Mouse (Mus musculus) layer of hippocampus, adult 2 months (tissue): ENCODE measurements around the gene Mei1. TPM values are rescaled to one million over a fixed set of nuclear protein-coding genes. Genes with fewer than 3 reads are reported as not detected.

Experiments
- DNase-seq, 2 experiments: peaks; one replicate each; pipeline ENCODE4 v3.0.0; 2022; ENCODE audit warnings: low spot score in 2 of 2
- H3K27ac ChIP-seq: fragments of 200-600 bp; 2 replicates; pipeline ENCODE4 v1.8.1; 2022
- H3K4me3 ChIP-seq: fragments of 200-600 bp; 2 replicates; pipeline ENCODE4 v1.8.1; 2022; ENCODE audit warnings: mild to moderate bottlenecking
- CTCF ChIP-seq: fragments of 200-600 bp; conservative IDR thresholded peaks from 2 replicates; pipeline ENCODE4 v1.8.1; 2022; ENCODE audit warnings: antibody characterized with exemption, mild to moderate bottlenecking, moderate library complexity
- total RNA-seq, 2 experiments: library from RNA; stranded (reverse); gene quantifications; 2 replicates each; pipeline ENCODE4 v1.2.3; 2021

The Mei1 gene
- total RNA-seq, 2 experiments from 2014 or later: 0.26 to 0.44 TPM

DNA sequence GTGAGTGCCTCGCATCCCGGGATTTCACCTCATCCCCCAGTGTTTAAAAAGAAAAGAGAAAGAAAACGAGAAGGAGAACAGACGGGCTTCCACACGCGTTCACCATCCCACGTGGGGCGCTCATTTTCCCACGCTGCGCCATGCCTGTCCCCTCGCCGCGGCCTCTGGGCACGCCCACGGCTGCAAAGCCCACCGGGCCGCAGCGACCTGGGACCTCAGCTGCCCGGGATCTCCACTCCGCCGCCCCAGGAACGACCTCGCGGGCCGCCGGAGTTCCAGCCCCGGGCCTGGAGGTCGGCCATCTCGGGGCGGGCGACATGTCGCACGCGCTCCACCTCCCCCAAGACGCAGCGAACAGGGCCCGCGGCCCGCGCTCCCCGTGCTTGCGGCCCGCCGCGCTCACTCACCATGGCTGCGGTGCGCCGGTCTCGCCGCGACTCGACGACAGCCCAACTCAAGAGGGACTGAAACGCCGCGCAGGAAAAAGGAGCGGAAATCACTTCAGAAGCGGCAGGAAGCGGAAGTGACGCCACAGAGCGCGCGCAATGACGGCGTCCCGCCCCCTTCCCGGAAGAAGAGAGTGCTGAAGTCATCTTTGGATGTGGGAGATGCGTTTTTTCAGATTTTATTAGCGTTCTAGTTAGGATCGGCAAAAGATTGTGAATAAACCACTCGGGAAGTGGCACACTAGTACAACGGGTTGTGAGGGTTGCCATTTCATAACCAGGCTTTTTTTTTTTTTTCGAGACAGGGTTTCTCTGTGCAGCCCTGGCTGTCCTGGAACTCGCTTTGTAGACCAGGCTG lies 22.5 kb upstream of the Mei1 start, which contains the start of gene Snu13:
Gene Snu13 (minus strand): TSS at position 519 of the 804 bp plus-strand sequence.
- no peak for TF ChIP-seq CTCF
- peak within 1 kb of the TSS; percentile 94 for H3K27ac ChIP-seq
- H3K4me3 ChIP-seq: peak within 1 kb of the TSS; percentile 97
- peak; percentile 91 to 95 for DNase-seq

DNA sequence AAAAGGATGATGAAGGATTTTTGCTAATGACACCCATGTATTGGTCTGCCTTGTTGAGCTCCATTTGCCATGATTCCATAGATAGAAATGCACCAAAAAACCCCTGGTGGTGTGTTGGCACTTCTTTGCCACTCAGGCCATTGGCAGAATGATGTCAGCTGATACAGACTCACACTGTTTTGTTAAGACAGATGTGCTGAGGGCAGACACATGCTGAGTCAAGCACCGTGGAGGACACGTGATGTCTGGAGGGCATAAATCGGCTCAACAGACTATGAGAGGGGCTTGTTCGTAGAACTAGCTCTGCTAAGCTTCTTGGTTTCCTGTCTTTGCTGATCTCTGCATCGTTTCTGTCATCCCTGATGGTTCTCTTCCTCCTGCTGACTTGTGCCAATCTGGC lies 17.3 kb upstream of the Mei1 start:
- no peak for TF ChIP-seq CTCF
- H3K27ac ChIP-seq: no peak overlapping the region
- DNase-seq: no peak
- H3K4me3 ChIP-seq: no peak overlapping the region

DNA sequence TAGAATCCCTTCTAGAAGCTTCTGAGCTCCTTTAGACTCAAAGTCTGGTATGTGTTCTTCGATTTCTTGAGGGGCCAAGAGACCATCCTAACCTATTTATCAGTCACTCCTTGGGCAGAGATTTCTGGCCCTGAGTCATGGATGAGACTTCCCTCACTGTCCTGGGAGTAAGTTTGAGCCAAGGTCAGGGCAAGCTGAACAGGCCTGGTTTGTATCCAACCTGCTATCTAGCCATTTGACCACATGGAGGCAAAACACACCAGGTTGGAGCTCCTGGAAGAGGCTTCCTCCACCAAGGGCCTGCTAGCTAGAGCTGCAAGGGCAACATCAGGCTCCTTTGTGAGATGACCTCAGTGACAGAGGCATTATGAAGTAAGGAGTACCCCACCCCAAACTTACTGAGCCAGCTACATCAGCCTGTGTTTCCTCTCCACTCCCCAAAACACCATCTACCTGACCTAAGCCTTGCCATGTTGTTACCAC lies 11.0 kb upstream of the Mei1 start, which contains the start of gene 4930407I10Rik:
Gene 4930407I10Rik (plus strand): TSS at position 433 of the 483 bp plus-strand sequence.
- TF ChIP-seq CTCF: no peak
- no peak within 1 kb of the TSS for H3K27ac ChIP-seq
- no peak within 1 kb of the TSS for H3K4me3 ChIP-seq
- no peak for DNase-seq

DNA sequence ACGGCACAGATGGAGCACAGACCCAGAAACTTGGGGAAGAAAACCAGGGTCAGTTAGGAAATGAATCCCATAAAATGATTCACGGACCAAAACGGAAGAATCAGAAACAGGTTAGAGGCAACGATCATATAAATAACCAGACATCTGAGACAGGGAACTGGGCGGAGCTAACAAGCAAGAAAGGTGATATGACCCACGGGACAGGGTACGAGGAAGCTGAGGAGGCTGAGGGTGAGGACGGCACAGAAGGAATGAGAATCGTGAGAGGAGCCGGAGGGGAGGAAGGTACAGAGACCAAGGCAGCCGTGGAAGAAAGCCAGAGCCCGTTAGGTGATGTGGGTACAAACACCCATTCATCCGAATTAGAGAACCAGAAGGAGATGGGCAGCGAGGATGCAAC lies 5.9 kb upstream of the Mei1 start:
- Histone ChIP-seq H3K4me3 (no peak overlapping the region), H3K27ac (no peak overlapping the region)
- no peak for DNase-seq
- no peak for TF ChIP-seq CTCF

DNA sequence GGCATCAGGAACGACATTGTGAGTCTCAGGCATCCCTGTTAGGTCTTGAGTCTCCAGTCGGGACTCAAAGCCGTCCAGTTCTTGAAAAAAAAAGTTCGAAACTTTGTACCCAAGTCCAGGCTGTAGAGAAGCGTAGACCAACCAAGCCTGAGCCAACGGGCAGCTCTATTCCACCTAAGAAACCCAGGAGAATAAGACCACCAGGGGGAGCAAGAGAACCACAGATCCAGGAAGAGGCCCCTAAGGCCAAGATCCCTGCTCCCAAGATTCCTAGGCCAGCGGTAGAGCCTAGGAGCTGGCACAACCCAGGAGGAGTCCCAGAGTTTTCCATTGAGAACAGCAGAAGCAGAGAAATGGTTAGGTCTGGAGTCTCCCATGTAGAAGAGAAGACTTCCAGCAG lies 4.3 kb upstream of the Mei1 start:
- peak; percentile 72 to 91 for DNase-seq
- TF ChIP-seq CTCF: peak; percentile 95
- Histone ChIP-seq H3K27ac (no peak overlapping the region), H3K4me3 (no peak overlapping the region)

DNA sequence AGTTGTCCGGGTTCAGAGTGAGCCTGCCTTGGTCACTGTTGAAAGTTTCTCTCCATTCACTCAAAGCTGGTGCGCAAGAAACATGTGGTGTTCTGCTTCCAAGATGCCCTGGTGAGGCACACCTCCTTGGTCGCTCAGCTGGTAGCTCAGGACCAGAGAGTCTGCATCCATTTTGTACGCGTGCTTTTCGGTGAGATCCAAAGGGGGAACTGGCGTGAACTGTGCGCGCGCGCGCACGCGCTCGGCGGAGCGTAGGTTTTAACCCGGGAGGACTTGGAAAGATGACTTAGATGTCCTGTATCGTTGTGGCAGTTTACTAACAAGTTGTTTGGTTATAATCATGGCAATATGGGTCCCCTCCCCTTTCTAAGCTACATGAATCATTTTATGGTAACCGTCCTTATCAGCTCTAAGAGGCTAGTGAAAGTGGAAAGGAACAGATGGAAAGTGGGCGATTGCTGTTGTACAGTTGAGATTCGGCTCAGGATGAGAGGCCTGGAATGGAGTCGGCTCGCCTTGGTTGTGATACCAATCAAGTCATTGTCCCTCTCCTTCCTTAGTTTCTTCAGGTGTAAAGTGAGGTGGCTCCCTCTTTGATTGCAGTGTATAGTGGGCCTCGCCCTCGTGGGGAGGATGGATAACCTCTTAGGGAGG lies 2.1 kb downstream of the Mei1 start:
- DNase-seq: peak in 1 of 2 experiments; percentile 43
- Histone ChIP-seq H3K27ac (no peak overlapping the region), H3K4me3 (no peak overlapping the region)
- TF ChIP-seq CTCF: no peak

DNA sequence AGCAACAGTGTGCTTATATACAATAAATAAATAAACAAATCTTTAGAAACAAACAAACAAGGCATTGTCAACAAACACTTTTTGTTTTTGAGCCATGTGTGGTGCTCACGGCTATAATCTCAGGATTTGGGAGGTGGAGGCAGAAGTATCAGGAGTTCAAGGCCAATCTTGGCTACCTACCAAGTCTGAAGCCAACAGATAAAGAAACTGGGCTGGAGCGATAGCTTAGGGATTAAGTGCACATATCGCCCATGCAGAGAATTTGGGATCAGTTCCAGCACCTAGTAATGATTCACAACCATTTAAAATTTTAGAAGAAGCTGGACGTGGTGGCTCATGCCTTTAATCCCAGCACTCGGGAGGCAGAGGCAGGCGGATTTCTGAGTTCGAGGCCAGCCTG lies 3.7 kb downstream of the Mei1 start:
- DNase-seq: no peak
- no peak for TF ChIP-seq CTCF
- H3K4me3 ChIP-seq: no peak overlapping the region
- H3K27ac ChIP-seq: no peak overlapping the region

DNA sequence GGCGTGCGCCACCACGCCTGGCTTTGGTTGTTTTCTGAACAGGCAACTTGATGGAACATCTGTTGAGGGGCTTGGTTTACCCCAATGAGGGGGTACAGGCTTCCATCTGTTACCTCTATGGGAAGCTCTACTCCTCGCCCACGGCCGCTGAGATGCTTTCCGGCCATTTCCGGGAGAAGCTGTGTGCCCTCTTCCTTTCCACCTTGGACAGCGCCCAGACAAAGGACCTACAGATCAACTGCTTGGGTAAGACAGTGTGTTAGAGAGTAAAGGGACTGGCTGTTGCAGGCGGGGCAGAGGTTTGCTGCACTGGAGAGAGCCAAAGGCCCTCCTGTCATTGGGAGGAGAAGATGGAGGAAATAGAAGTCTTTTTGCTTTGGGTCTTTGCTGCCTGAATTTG lies 10.1 kb downstream of the Mei1 start:
- H3K4me3 ChIP-seq: no peak overlapping the region
- no peak overlapping the region for H3K27ac ChIP-seq
- no peak for DNase-seq
- no peak for TF ChIP-seq CTCF

DNA sequence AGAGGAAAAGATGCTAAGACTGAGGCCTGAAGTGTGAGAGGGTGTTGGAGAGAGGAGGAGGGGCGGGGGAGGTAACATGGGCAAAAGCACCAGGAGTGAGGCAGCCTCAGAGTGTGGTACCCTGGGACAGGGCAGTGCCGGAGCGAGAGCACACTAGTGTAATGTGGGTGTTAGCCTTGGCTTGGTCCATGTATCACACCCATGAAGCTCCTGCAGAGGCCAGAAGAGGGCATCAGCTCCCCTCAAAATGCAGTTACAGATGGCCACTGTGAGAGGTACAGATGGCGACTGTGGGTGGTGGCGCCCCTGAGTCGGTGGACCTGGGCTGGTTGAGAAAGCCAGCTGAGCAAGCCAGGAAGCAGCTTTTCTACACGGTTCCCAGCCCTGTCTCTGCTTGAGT lies 11.4 kb downstream of the Mei1 start:
- peak overlapping the region; percentile 2; the same call in 1 of the 2 replicates for H3K27ac ChIP-seq

DNA sequence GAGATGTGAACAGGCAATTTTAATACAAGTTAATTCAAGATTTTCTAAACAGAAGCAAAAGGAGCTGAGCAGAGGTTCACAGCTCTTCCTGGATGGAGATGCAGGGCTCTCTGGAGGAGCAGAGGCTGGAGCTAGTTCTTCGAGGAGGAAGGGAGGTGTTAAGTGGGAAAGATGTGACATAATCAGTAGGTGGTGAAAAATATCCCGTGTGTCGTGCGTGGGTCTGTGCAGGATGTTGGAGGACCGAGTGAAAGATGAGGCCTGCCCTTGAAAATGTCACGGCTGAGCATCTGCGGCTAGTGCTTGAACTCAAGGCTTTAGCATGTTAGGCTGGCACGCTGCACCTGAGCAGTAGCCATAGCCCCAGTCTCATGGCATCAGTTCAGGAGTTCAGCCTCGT lies 15.8 kb downstream of the Mei1 start:
- DNase-seq: no peak
- H3K27ac ChIP-seq: no peak overlapping the region
- TF ChIP-seq CTCF: no peak
- H3K4me3 ChIP-seq: no peak overlapping the region

More for the DNA sequence above, 11.4 kb downstream of the Mei1 start:
- peak; percentile 62 to 72 for DNase-seq
- TF ChIP-seq CTCF: peak; percentile 80
- no peak overlapping the region for H3K4me3 ChIP-seq

DNA sequence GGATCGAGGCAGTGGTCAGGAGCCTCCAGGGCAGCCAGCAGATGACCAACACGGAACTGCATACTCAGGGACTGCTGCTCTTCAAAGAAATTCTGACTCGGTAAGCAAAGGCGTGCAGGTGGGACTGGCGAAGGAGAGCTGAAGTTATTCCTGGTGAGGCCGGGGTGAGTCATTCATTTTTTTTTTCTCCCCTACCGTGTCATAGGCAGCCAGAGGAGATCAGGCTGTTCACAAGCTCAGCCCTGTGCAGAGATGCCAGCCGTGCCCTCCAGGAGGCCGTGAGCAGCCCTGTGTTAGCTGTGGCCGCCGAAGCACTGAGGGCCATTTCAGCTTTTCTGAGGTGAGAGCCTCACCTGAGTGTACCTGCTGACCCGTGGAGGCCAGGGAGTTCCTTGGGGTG lies 16.3 kb downstream of the Mei1 start:
- no peak for DNase-seq
- Histone ChIP-seq H3K4me3 (no peak overlapping the region), H3K27ac (no peak overlapping the region)
- TF ChIP-seq CTCF: peak; percentile 16; the same call in 1 of the 2 replicates

DNA sequence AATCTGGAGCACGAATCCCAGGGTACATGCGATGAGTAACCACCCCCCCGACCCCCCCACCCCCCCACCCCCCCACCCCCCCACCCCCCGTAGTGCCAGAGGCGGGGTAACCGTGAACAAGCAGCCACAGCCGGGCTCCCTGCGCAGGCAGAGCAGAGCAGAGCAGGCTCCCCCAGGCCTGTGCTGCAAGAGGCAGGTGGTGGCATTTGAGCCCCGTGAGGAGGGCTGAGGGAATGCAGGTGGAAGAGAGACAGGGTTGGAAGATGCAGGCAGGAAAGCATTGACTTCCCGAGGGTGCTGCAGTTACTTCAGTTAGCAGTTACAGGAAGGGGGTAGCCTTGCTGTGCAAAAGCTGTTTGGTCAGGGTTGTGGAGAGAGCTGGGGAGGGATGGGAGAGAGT lies 17.5 kb downstream of the Mei1 start:
- Histone ChIP-seq H3K27ac (no peak overlapping the region), H3K4me3 (no peak overlapping the region)
- no peak for DNase-seq
- peak; percentile 26 for TF ChIP-seq CTCF

DNA sequence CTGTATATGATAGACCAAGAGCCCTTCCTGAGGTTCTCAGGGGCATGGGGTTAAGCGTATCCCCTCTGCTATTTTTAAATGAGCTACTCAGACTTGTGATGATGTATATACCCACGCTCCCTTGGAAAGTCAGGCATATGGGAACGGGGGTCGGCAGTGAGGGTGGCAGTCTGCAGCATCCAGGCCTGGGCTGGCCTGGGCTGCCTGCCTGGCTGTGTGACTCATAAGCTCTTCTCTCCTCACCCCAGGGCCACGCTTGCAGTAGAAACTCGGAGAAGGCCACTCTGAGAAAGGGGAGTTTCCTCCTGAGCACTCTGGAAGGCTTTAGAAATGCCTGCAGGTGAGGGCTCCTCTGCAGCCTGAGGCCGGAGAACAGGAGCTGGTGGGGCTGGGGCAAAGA lies 21.3 kb downstream of the Mei1 start:
- Histone ChIP-seq H3K4me3 (no peak overlapping the region), H3K27ac (no peak overlapping the region)
- no peak for TF ChIP-seq CTCF
- DNase-seq: no peak
